ENCODE assay signal across 24 mouse cellular contexts in genomic region chr19:45740817-45741216, GRCm38 (mm10). TPM values are rescaled to one million over a fixed set of nuclear protein-coding genes. Genes with fewer than 3 reads are reported as not detected.
DNase-seq lines count a peak whose midpoint lies in the region; ATAC-seq and TF ChIP-seq lines count a peak whose summit lies in the region.
"Had no signal": no experiment of that assay in that cellular context is flagged by ENCODE, and none has a peak within 500 bp of the region (broad histone marks: within the 10 kb centered on the region; RNA-seq: fewer than 3 reads in every experiment).

No protein-coding gene starts in this region.

- peaks cover 100% of the 10 kb centered on the region for H3K27me3 ChIP-seq in forebrain, embryonic 10.5 days (ENCODE audit: poor library complexity, severe bottlenecking)
- H3K27me3 ChIP-seq in forebrain, embryonic 15.5 days, result peaks cover 93% of the 10 kb centered on the region
- H3K27me3 ChIP-seq in kidney, embryonic 15.5 days, result peaks cover 99% of the 10 kb centered on the region
- peaks cover 99% of the 10 kb centered on the region for H3K27me3 ChIP-seq in embryonic facial prominence, embryonic 13.5 days
- peaks cover 89% of the 10 kb centered on the region for H3K27me3 ChIP-seq in limb, embryonic 14.5 days (ENCODE audit: control insufficient read depth, insufficient read depth, low read length)

- DNase-seq in forebrain, embryonic 10.5 days (ENCODE audit: extremely low spot score, low spot score), result no peak
- DNase-seq in kidney, postnatal 10 days, result no peak
- no peak for DNase-seq in limb, embryonic 14.5 days (ENCODE audit: low spot score)
- DNase-seq in cerebellum, postnatal 14 days, result no peak
- DNase-seq: adrenal gland, postnatal 14 days; cerebellum, adult 8-10 months; gastrocnemius, postnatal 25 days; heart, adult 2 months; kidney, postnatal 4 days; liver, postnatal 0 days; lung, postnatal 10 days; thymus, adult 18-20 months; thymus, postnatal 36 days had no signal

- no peaks in the 10 kb centered on the region; the same call in 1 of the 2 replicates for H3K9me3 ChIP-seq in forebrain, embryonic 10.5 days
- H3K9me3 ChIP-seq in forebrain, embryonic 15.5 days, result no peaks in the 10 kb centered on the region
- no peaks in the 10 kb centered on the region for H3K9me3 ChIP-seq in kidney, embryonic 15.5 days (replicated peaks)
- H3K9me3 ChIP-seq in embryonic facial prominence, embryonic 13.5 days, result no peaks in the 10 kb centered on the region
- no peaks in the 10 kb centered on the region for H3K9me3 ChIP-seq in limb, embryonic 14.5 days (ENCODE audit: control insufficient read depth, low read length)
- H3K9me3 ChIP-seq: embryonic facial prominence, embryonic 15.5 days; heart, embryonic 13.5 days; midbrain, embryonic 12.5 days had no signal

- no peak overlapping the region for H3K4me2 ChIP-seq in forebrain, embryonic 15.5 days (replicated peaks)
- H3K4me2 ChIP-seq in kidney, embryonic 15.5 days, result peak overlapping the region; percentile 93
- 0 out of 2 replicates have a peak overlapping the region, but pooled peaks have one; percentile 83 for H3K4me2 ChIP-seq in embryonic facial prominence, embryonic 13.5 days
- H3K4me2 ChIP-seq in limb, embryonic 14.5 days (replicated peaks; ENCODE audit: low read depth, low read length, severe bottlenecking), result 0 out of 2 replicates have a peak overlapping the region, but pooled peaks have one; percentile 90
- H3K4me2 ChIP-seq: embryonic facial prominence, embryonic 15.5 days had no signal

- no peak for TF ChIP-seq POLR2A in limb, embryonic 14.5 days (IDR thresholded peaks at IDR 0.05; ENCODE audit: borderline replicate concordance, extremely low read depth, insufficient read depth, insufficient read length)

- no peak overlapping the region for H3K9ac ChIP-seq in forebrain, embryonic 15.5 days (replicated peaks)
- H3K9ac ChIP-seq in kidney, embryonic 15.5 days, result 0 out of 2 replicates have a peak overlapping the region, but pooled peaks have one; percentile 47
- no peak overlapping the region for H3K9ac ChIP-seq in embryonic facial prominence, embryonic 13.5 days
- no peak overlapping the region for H3K9ac ChIP-seq in limb, embryonic 14.5 days (ENCODE audit: low read depth, low read length, severe bottlenecking)
- H3K9ac ChIP-seq: embryonic facial prominence, embryonic 15.5 days; liver, postnatal 0 days; midbrain, embryonic 12.5 days had no signal

- H3K36me3 ChIP-seq in forebrain, embryonic 10.5 days (replicated peaks), result no peaks in the 10 kb centered on the region
- no peaks in the 10 kb centered on the region for H3K36me3 ChIP-seq in forebrain, embryonic 15.5 days
- no peaks in the 10 kb centered on the region for H3K36me3 ChIP-seq in kidney, embryonic 15.5 days
- H3K36me3 ChIP-seq in embryonic facial prominence, embryonic 13.5 days, result no peaks in the 10 kb centered on the region
- H3K36me3 ChIP-seq in limb, embryonic 14.5 days (ENCODE audit: control insufficient read depth, insufficient read depth, low read length), result no peaks in the 10 kb centered on the region
- H3K36me3 ChIP-seq: embryonic facial prominence, embryonic 15.5 days; heart, embryonic 13.5 days; midbrain, embryonic 12.5 days had no signal

- no peak for ATAC-seq in forebrain, embryonic 15.5 days (replicated peaks)
- no peak for ATAC-seq in kidney, embryonic 15.5 days (replicated peaks; ENCODE audit: low FRiP score)
- no peak for ATAC-seq in embryonic facial prominence, embryonic 13.5 days (ENCODE audit: insufficient number of reproducible peaks, insufficient read depth, low FRiP score, low TSS enrichment, low read depth)
- ATAC-seq in limb, embryonic 14.5 days (ENCODE audit: low FRiP score, low read depth), result no peak
- ATAC-seq: hindbrain, embryonic 16.5 days; intestine, postnatal 0 days; liver, postnatal 0 days had no signal

- H3K27ac ChIP-seq in forebrain, embryonic 10.5 days, result no peak overlapping the region; the same call in 1 of the 2 replicates
- no peak overlapping the region for H3K27ac ChIP-seq in forebrain, embryonic 15.5 days (replicated peaks)
- H3K27ac ChIP-seq in kidney, embryonic 15.5 days, result no peak overlapping the region
- H3K27ac ChIP-seq in embryonic facial prominence, embryonic 13.5 days, result no peak overlapping the region
- no peak overlapping the region for H3K27ac ChIP-seq in limb, embryonic 14.5 days (replicated peaks; ENCODE audit: low read depth, low read length)
- H3K27ac ChIP-seq: embryonic facial prominence, embryonic 15.5 days; heart, adult 2 months; heart, embryonic 13.5 days; midbrain, embryonic 12.5 days had no signal

- H3K4me3 ChIP-seq in forebrain, embryonic 10.5 days, result peak overlapping the region; percentile 54
- no peak overlapping the region for H3K4me3 ChIP-seq in forebrain, embryonic 15.5 days
- H3K4me3 ChIP-seq in kidney, embryonic 15.5 days (replicated peaks), result peak overlapping the region; percentile 53
- H3K4me3 ChIP-seq in embryonic facial prominence, embryonic 13.5 days, result 0 out of 2 replicates have a peak overlapping the region, but pooled peaks have one; percentile 9
- no peak overlapping the region for H3K4me3 ChIP-seq in limb, embryonic 14.5 days (replicated peaks; ENCODE audit: low read length)
- H3K4me3 ChIP-seq: heart, adult 2 months had no signal

- WGBS in forebrain, embryonic 10.5 days, result 1% methylated on average over 7 of the region's 7 CpGs
- 0% methylated on average over 7 of the region's 7 CpGs for WGBS in forebrain, embryonic 15.5 days
- whole genome bisulfite sequencing in kidney, embryonic 15.5 days, result 12% methylated on average over 7 of the region's 7 CpGs
- 5% methylated on average over 7 of the region's 7 CpGs for WGBS in embryonic facial prominence, embryonic 13.5 days
- WGBS in limb, embryonic 14.5 days, result 8% methylated on average over 7 of the region's 7 CpGs

- H3K4me1 ChIP-seq in forebrain, embryonic 10.5 days, result peaks cover 73% of the 10 kb centered on the region
- H3K4me1 ChIP-seq in forebrain, embryonic 15.5 days, result peaks cover 40% of the 10 kb centered on the region
- H3K4me1 ChIP-seq in kidney, embryonic 15.5 days, result peaks cover 52% of the 10 kb centered on the region
- H3K4me1 ChIP-seq in embryonic facial prominence, embryonic 13.5 days, result peaks cover 52% of the 10 kb centered on the region
- H3K4me1 ChIP-seq in limb, embryonic 14.5 days (ENCODE audit: control insufficient read depth, insufficient read depth, low read length), result peaks cover 35% of the 10 kb centered on the region

RNA-seq across cellular contexts. Expression of gene Fgf8, which starts 1.9 kb away (rescaled TPM):
- polyA plus RNA-seq in forebrain, embryonic 10.5 days (2016; fragmentation: Nextera tagmentation; extraction: Ambion mirVana), result 30.6 and 35.3 TPM in 2 replicates
- 0.23 and 0.90 TPM in 2 replicates for polyA plus RNA-seq in forebrain, embryonic 15.5 days (2015; fragmentation: Nextera tagmentation; extraction: Ambion mirVana)
- polyA plus RNA-seq in kidney, embryonic 15.5 days (2015; fragmentation: Nextera tagmentation; extraction: Ambion mirVana), result 17.8 and 20.3 TPM in 2 replicates
- 1.6 and 2.5 TPM in 2 replicates for polyA plus RNA-seq in embryonic facial prominence, embryonic 13.5 days (2015; fragmentation: Nextera tagmentation; extraction: Ambion mirVana)
- polyA plus RNA-seq in limb, embryonic 14.5 days (2012; rRNA removed), result 1.1 and 1.5 TPM in 2 replicates
- polyA plus RNA-seq in limb, embryonic 14.5 days (2014; fragmentation: Nextera tagmentation; extraction: Ambion mirVana), result 0.29 and 0.46 TPM in 2 replicates
- polyA plus RNA-seq: heart, adult 2 months; intestine, postnatal 0 days; liver, adult 2 months; liver, postnatal 0 days; small intestine, adult 2 months; stomach, embryonic 16.5 days had no signal

RNA-seq across cellular contexts. Expression of gene Npm3, which starts 8.6 kb away (rescaled TPM):
- 10.7 and 16.1 TPM in 2 replicates for polyA plus RNA-seq in forebrain, embryonic 10.5 days (2016; fragmentation: Nextera tagmentation; extraction: Ambion mirVana)
- 9.5 and 9.7 TPM in 2 replicates for polyA plus RNA-seq in forebrain, embryonic 15.5 days (2015; fragmentation: Nextera tagmentation; extraction: Ambion mirVana)
- polyA plus RNA-seq in kidney, embryonic 15.5 days (2015; fragmentation: Nextera tagmentation; extraction: Ambion mirVana), result 20.8 and 28.5 TPM in 2 replicates
- 16.8 and 17.7 TPM in 2 replicates for polyA plus RNA-seq in embryonic facial prominence, embryonic 13.5 days (2015; fragmentation: Nextera tagmentation; extraction: Ambion mirVana)
- polyA plus RNA-seq in limb, embryonic 14.5 days (2012; rRNA removed), result 130 and 162 TPM in 2 replicates
- 20.2 and 21.7 TPM in 2 replicates for polyA plus RNA-seq in limb, embryonic 14.5 days (2014; fragmentation: Nextera tagmentation; extraction: Ambion mirVana)

RNA-seq across cellular contexts. Expression of gene Mgea5, which starts 42.8 kb away (rescaled TPM):
- polyA plus RNA-seq in forebrain, embryonic 10.5 days (2016; fragmentation: Nextera tagmentation; extraction: Ambion mirVana), result 59.2 and 63.9 TPM in 2 replicates
- 93.6 and 94.5 TPM in 2 replicates for polyA plus RNA-seq in forebrain, embryonic 15.5 days (2015; fragmentation: Nextera tagmentation; extraction: Ambion mirVana)
- 47.4 and 53.3 TPM in 2 replicates for polyA plus RNA-seq in kidney, embryonic 15.5 days (2015; fragmentation: Nextera tagmentation; extraction: Ambion mirVana)
- polyA plus RNA-seq in embryonic facial prominence, embryonic 13.5 days (2015; fragmentation: Nextera tagmentation; extraction: Ambion mirVana), result 70.7 and 74.5 TPM in 2 replicates
- polyA plus RNA-seq in limb, embryonic 14.5 days (2012; rRNA removed), result 79.8 and 85.3 TPM in 2 replicates
- polyA plus RNA-seq in limb, embryonic 14.5 days (2014; fragmentation: Nextera tagmentation; extraction: Ambion mirVana), result 59.0 and 66.9 TPM in 2 replicates

Comparison
In these comparisons a context has a peak if more than half of its experiments do, and no peak if none do; other contexts are left out.
1. H3K4me3 ChIP-seq: peak in forebrain, embryonic 10.5 days (single experiment), kidney, embryonic 15.5 days (single experiment) and embryonic facial prominence, embryonic 13.5 days (single experiment); none in forebrain, embryonic 15.5 days (single experiment) and limb, embryonic 14.5 days (single experiment).